Mouse (Mus musculus): Measurements from ENCODE around the gene Zfp961. TPM values are rescaled to one million over a fixed set of nuclear protein-coding genes. Genes with fewer than 3 reads are reported as not detected.
A peak's percentile ranks its signal among the peaks of the same experiment; 100 is the strongest.
"Not testable (repeated sequence)": the region's sequence is repeated elsewhere in the genome, so short reads cannot be mapped to it uniquely, and the experiment has no call there.

The Zfp961 gene
- polyA plus RNA-seq, 1 experiment from 2014 or later = 18.8 TPM

DNA sequence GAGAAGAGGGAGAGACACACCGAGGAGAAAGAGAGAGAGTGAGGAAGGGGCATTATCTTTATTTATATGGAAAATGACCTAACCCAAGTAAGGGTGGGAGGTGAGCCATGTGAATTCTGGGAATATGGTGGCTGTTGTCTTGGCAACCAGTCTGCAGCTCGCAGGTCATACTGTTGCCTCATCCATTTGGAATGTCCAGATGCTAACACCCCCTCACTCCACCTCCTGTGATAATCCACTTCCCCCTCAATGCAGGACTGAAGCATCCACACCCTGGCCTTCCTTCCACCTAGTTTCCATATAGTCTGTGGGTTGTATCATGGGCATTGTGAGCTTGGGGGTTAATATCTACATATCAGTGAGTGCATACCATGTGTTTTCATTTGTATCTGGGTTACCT lies 69.0 kb downstream of the Zfp961 start:
- Histone ChIP-seq H3K27ac (ENCODE audit: low read depth, low read length) (no peak overlapping the region), H3K9me3 (ENCODE audit: control insufficient read depth) (no peaks in the 10 kb centered on the region), H3K27me3 (replicated peaks; ENCODE audit: control insufficient read depth, insufficient read depth, low read length) (no peaks in the 10 kb centered on the region), H3K9ac (ENCODE audit: low read depth, low read length) (no peak overlapping the region), H3K4me1 (replicated peaks; ENCODE audit: control insufficient read depth, insufficient read depth, low read length) (no peaks in the 10 kb centered on the region), H3K4me2 (replicated peaks; ENCODE audit: low read depth) (no peak overlapping the region), H3K4me3 (ENCODE audit: low read depth, low read length) (no peak overlapping the region), H3K36me3 (ENCODE audit: control insufficient read depth, insufficient read depth) (no peaks in the 10 kb centered on the region)
- ATAC-seq = no peak
- TF ChIP-seq CTCF (IDR thresholded peaks at IDR 0.05; ENCODE audit: low read depth) = no peak
- WGBS = 41% methylated on average over 2 of the region's 2 CpGs

GRCm38 (mm10) chr8:72024886-72025285 lies 74.0 kb downstream of the Zfp961 start:
- not testable (repeated sequence) for ATAC-seq; H3K9ac ChIP-seq (ENCODE audit: low read depth, low read length); H3K4me2 ChIP-seq (replicated peaks; ENCODE audit: low read depth); H3K4me3 ChIP-seq (ENCODE audit: low read depth, low read length); H3K9me3 ChIP-seq (ENCODE audit: control insufficient read depth); H3K36me3 ChIP-seq (ENCODE audit: control insufficient read depth, insufficient read depth); H3K4me1 ChIP-seq (replicated peaks; ENCODE audit: control insufficient read depth, insufficient read depth, low read length); H3K27me3 ChIP-seq (replicated peaks; ENCODE audit: control insufficient read depth, insufficient read depth, low read length); H3K27ac ChIP-seq (ENCODE audit: low read depth, low read length)
- 17% methylated on average over 4 of the region's 9 CpGs for WGBS

- not testable (repeated sequence) for H3K9me3 ChIP-seq (ENCODE audit: control insufficient read depth); H3K27ac ChIP-seq (ENCODE audit: low read depth, low read length); H3K4me1 ChIP-seq (replicated peaks; ENCODE audit: control insufficient read depth, insufficient read depth, low read length); H3K4me3 ChIP-seq (ENCODE audit: low read depth, low read length); H3K36me3 ChIP-seq (ENCODE audit: control insufficient read depth, insufficient read depth); H3K27me3 ChIP-seq (replicated peaks; ENCODE audit: control insufficient read depth, insufficient read depth, low read length); H3K9ac ChIP-seq (ENCODE audit: low read depth, low read length); H3K4me2 ChIP-seq (replicated peaks; ENCODE audit: low read depth)
- WGBS = 46% methylated on average over 4 of the region's 4 CpGs
- ATAC-seq = peak; percentile 56
- peak; percentile 53 for TF ChIP-seq CTCF (IDR thresholded peaks at IDR 0.05; ENCODE audit: low read depth)
Measured at GRCm38 (mm10) chr8:72032926-72033325, 82.1 kb downstream of the Zfp961 start.

GRCm38 (mm10) chr8:72040918-72041317 lies 90.1 kb downstream of the Zfp961 start, which contains the start of gene Olfr372:
Gene Olfr372, plus strand, starts transcription at chr8:72041218.
- H3K4me3 ChIP-seq (ENCODE audit: low read depth, low read length); H3K27me3 ChIP-seq (replicated peaks; ENCODE audit: control insufficient read depth, insufficient read depth, low read length); ATAC-seq; H3K4me2 ChIP-seq (replicated peaks; ENCODE audit: low read depth); H3K9ac ChIP-seq (ENCODE audit: low read depth, low read length); H3K9me3 ChIP-seq (ENCODE audit: control insufficient read depth); H3K27ac ChIP-seq (ENCODE audit: low read depth, low read length); H3K36me3 ChIP-seq (ENCODE audit: control insufficient read depth, insufficient read depth); H3K4me1 ChIP-seq (replicated peaks; ENCODE audit: control insufficient read depth, insufficient read depth, low read length): not testable (repeated sequence)
- WGBS = 73% methylated on average over 4 of the region's 4 CpGs

GRCm38 (mm10) chr8:72042493-72042892 lies 91.7 kb downstream of the Zfp961 start:
- TF ChIP-seq CTCF (IDR thresholded peaks at IDR 0.05; ENCODE audit: low read depth) = no peak
- Histone ChIP-seq H3K36me3 (ENCODE audit: control insufficient read depth, insufficient read depth) (no peaks in the 10 kb centered on the region), H3K4me2 (replicated peaks; ENCODE audit: low read depth) (no peak overlapping the region), H3K9ac (ENCODE audit: low read depth, low read length) (no peak overlapping the region), H3K4me3 (ENCODE audit: low read depth, low read length) (no peak overlapping the region), H3K27me3 (replicated peaks; ENCODE audit: control insufficient read depth, insufficient read depth, low read length) (no peaks in the 10 kb centered on the region), H3K4me1 (replicated peaks; ENCODE audit: control insufficient read depth, insufficient read depth, low read length) (no peaks in the 10 kb centered on the region), H3K27ac (ENCODE audit: low read depth, low read length) (no peak overlapping the region), H3K9me3 (ENCODE audit: control insufficient read depth) (no peaks in the 10 kb centered on the region)
- no peak for ATAC-seq
- WGBS = 84% methylated on average over 1 of the region's 1 CpGs

Other genes with a start within 250 kb of the Zfp961 start
- gene B3gnt3, start 249.2 kb upstream of the Zfp961 start, polyA plus RNA-seq (2015; fragmentation: Nextera tagmentation; extraction: Ambion mirVana) = 30.5 and 33.5 TPM in 2 replicates
- gene Fcho1, start 225.3 kb upstream of the Zfp961 start, polyA plus RNA-seq (2015; fragmentation: Nextera tagmentation; extraction: Ambion mirVana) = 2.2 and 2.5 TPM in 2 replicates
- 4.0 and 4.8 TPM in 2 replicates for gene Zfp709, start 69.0 kb upstream of the Zfp961 start, polyA plus RNA-seq (2015; fragmentation: Nextera tagmentation; extraction: Ambion mirVana)
- 1.2 and 1.4 TPM in 2 replicates for gene Zfp882, start 42.4 kb upstream of the Zfp961 start, polyA plus RNA-seq (2015; fragmentation: Nextera tagmentation; extraction: Ambion mirVana)
- gene Zfp617, start 42.4 kb upstream of the Zfp961 start, polyA plus RNA-seq (2015; fragmentation: Nextera tagmentation; extraction: Ambion mirVana) = 9.3 and 12.8 TPM in 2 replicates
- 2.7 and 4.2 TPM in 2 replicates for gene Cyp4f18, start 58.6 kb downstream of the Zfp961 start, polyA plus RNA-seq (2015; fragmentation: Nextera tagmentation; extraction: Ambion mirVana)
- gene Olfr372, start 90.2 kb downstream of the Zfp961 start, polyA plus RNA-seq (2015; fragmentation: Nextera tagmentation; extraction: Ambion mirVana) = not detected in 2 replicates
- 0.08 and 0.14 TPM in 2 replicates for gene Olfr373, start 132.1 kb downstream of the Zfp961 start, polyA plus RNA-seq (2015; fragmentation: Nextera tagmentation; extraction: Ambion mirVana)
- not detected in 2 replicates for gene Olfr374, start 156.0 kb downstream of the Zfp961 start, polyA plus RNA-seq (2015; fragmentation: Nextera tagmentation; extraction: Ambion mirVana)
- 277 and 300 TPM in 2 replicates for gene Tpm4, start 183.9 kb downstream of the Zfp961 start, polyA plus RNA-seq (2015; fragmentation: Nextera tagmentation; extraction: Ambion mirVana)
- 165 and 177 TPM in 2 replicates for gene Rab8a, start 210.2 kb downstream of the Zfp961 start, polyA plus RNA-seq (2015; fragmentation: Nextera tagmentation; extraction: Ambion mirVana)
- 3.6 and 4.0 TPM in 2 replicates for gene Hsh2d, start 238.6 kb downstream of the Zfp961 start, polyA plus RNA-seq (2015; fragmentation: Nextera tagmentation; extraction: Ambion mirVana)

Data from intestine, postnatal 0 days (tissue).